Mouse (Mus musculus): ENCODE measurements around the gene Ifna11. TPM values are rescaled to one million over a fixed set of nuclear protein-coding genes. Genes with fewer than 3 reads are reported as not detected.

The Ifna11 gene
- polyA plus RNA-seq, 1 experiment = not detected

GRCm38 (mm10) chr4:88865011-88865569 lies 45.3 kb downstream of the Ifna11 start:
- H3K27ac ChIP-seq (ENCODE audit: insufficient read depth, low read length) = peak overlapping the region; percentile 79
- no peaks in the 10 kb centered on the region for H3K27me3 ChIP-seq (ENCODE audit: control insufficient read depth, insufficient read depth, low read length)
- no peak for DNase-seq (ENCODE audit: low read depth in 1 of 2, low spot score in 2 of 2)
- H3K36me3 ChIP-seq (ENCODE audit: control insufficient read depth, insufficient read depth, low read length) = no peaks in the 10 kb centered on the region
- WGBS = 11% methylated on average over 6 of the region's 6 CpGs
- TF ChIP-seq POLR2A (IDR thresholded peaks at IDR 0.05; ENCODE audit: low read depth, low read length) = no peak
- TF ChIP-seq CTCF (IDR thresholded peaks at IDR 0.05; ENCODE audit: extremely low read depth, insufficient read depth, insufficient read length, insufficient replicate concordance) = no peak
- H3K4me3 ChIP-seq (ENCODE audit: extremely low read depth, insufficient read depth, insufficient read length) = no peak overlapping the region
- peaks cover 9% of the 10 kb centered on the region; the same call in 1 of the 2 replicates for H3K4me1 ChIP-seq (ENCODE audit: control insufficient read depth, insufficient read depth, insufficient read length)

GRCm38 (mm10) chr4:88867366-88867925 lies 47.7 kb downstream of the Ifna11 start:
- Histone ChIP-seq H3K4me3 (ENCODE audit: extremely low read depth, insufficient read depth, insufficient read length) (0 out of 2 replicates have a peak overlapping the region, but pooled peaks have one; percentile 62), H3K4me1 (ENCODE audit: control insufficient read depth, insufficient read depth, insufficient read length) (peaks cover 9% of the 10 kb centered on the region; the same call in 1 of the 2 replicates), H3K27me3 (ENCODE audit: control insufficient read depth, insufficient read depth, low read length) (no peaks in the 10 kb centered on the region), H3K36me3 (ENCODE audit: control insufficient read depth, insufficient read depth, low read length) (no peaks in the 10 kb centered on the region), H3K27ac (ENCODE audit: insufficient read depth, low read length) (no peak overlapping the region)
- DNase-seq (ENCODE audit: low read depth in 1 of 2, low spot score in 2 of 2) = peak; percentile 64 to 78
- under 1% methylated on average over 8 of the region's 8 CpGs for WGBS
- TF ChIP-seq CTCF (IDR thresholded peaks at IDR 0.05; ENCODE audit: extremely low read depth, insufficient read depth, insufficient read length, insufficient replicate concordance) = peak; percentile 99
- TF ChIP-seq POLR2A (IDR thresholded peaks at IDR 0.05; ENCODE audit: low read depth, low read length) = no peak

- H3K27ac ChIP-seq (ENCODE audit: insufficient read depth, low read length) = peak overlapping the region; percentile 42
Observed at GRCm38 (mm10) chr4:88867926-88868911, 48.5 kb downstream of the Ifna11 start.

More at GRCm38 (mm10) chr4:88867926-88868911, 48.5 kb downstream of the Ifna11 start:
- 7% methylated on average over 31 of the region's 31 CpGs for WGBS
- Histone ChIP-seq H3K36me3 (ENCODE audit: control insufficient read depth, insufficient read depth, low read length) (no peaks in the 10 kb centered on the region), H3K4me3 (ENCODE audit: extremely low read depth, insufficient read depth, insufficient read length) (peak overlapping the region; percentile 62), H3K27me3 (ENCODE audit: control insufficient read depth, insufficient read depth, low read length) (no peaks in the 10 kb centered on the region), H3K4me1 (ENCODE audit: control insufficient read depth, insufficient read depth, insufficient read length) (peaks cover 9% of the 10 kb centered on the region; the same call in 1 of the 2 replicates)
- peak; percentile 31 to 58 for DNase-seq (ENCODE audit: low read depth in 1 of 2, low spot score in 2 of 2)
- TF ChIP-seq POLR2A (IDR thresholded peaks at IDR 0.05; ENCODE audit: low read depth, low read length) (no peak), CTCF (IDR thresholded peaks at IDR 0.05; ENCODE audit: extremely low read depth, insufficient read depth, insufficient read length, insufficient replicate concordance) (no peak)

Other genes with a start within 250 kb of the Ifna11 start
- gene Ifna14, start 248.2 kb upstream of the Ifna11 start, polyA plus RNA-seq (2012; rRNA removed) = not detected in 2 replicates
- gene Ifna9, start 227.6 kb upstream of the Ifna11 start, polyA plus RNA-seq (2012; rRNA removed) = not detected in 2 replicates
- not detected in 2 replicates for gene Ifna12, start 216.6 kb upstream of the Ifna11 start, polyA plus RNA-seq (2012; rRNA removed)
- gene C87499, start 185.5 kb upstream of the Ifna11 start, polyA plus RNA-seq (2012; rRNA removed) = not detected in 2 replicates
- not detected in 2 replicates for gene Ifna13, start 175.5 kb upstream of the Ifna11 start, polyA plus RNA-seq (2012; rRNA removed)
- gene Ifna16, start 143.0 kb upstream of the Ifna11 start, polyA plus RNA-seq (2012; rRNA removed) = not detected in 2 replicates
- gene Ifna2, start 136.0 kb upstream of the Ifna11 start, polyA plus RNA-seq (2012; rRNA removed) = not detected in 2 replicates
- not detected in 2 replicates for gene Ifnab, start 128.6 kb upstream of the Ifna11 start, polyA plus RNA-seq (2012; rRNA removed)
- 0.18 and 0.45 TPM in 2 replicates for gene Gm26566, start 98.2 kb upstream of the Ifna11 start, polyA plus RNA-seq (2012; rRNA removed)
- 8.4 and 11.4 TPM in 2 replicates for gene Klhl9, start 97.5 kb upstream of the Ifna11 start, polyA plus RNA-seq (2012; rRNA removed)
- not detected in 2 replicates for gene Gm13271, start 65.1 kb upstream of the Ifna11 start, polyA plus RNA-seq (2012; rRNA removed)
- 0.07 TPM in 1 of 2 replicates, not detected in the other for gene Gm13283, start 59.8 kb upstream of the Ifna11 start, polyA plus RNA-seq (2012; rRNA removed)
- gene Gm13290, start 46.1 kb upstream of the Ifna11 start, polyA plus RNA-seq (2012; rRNA removed) = not detected in 2 replicates
- gene Gm13289, start 43.0 kb upstream of the Ifna11 start, polyA plus RNA-seq (2012; rRNA removed) = not detected in 2 replicates
- gene Gm13272, start 40.1 kb upstream of the Ifna11 start, polyA plus RNA-seq (2012; rRNA removed) = not detected in 2 replicates
- gene Ifnz, start 37.8 kb upstream of the Ifna11 start, polyA plus RNA-seq (2012; rRNA removed) = not detected in 2 replicates
- not detected in 2 replicates for gene Gm13276, start 34.2 kb upstream of the Ifna11 start, polyA plus RNA-seq (2012; rRNA removed)
- gene Gm13277, start 31.3 kb upstream of the Ifna11 start, polyA plus RNA-seq (2012; rRNA removed) = not detected in 2 replicates
- not detected in 2 replicates for gene Gm13278, start 28.4 kb upstream of the Ifna11 start, polyA plus RNA-seq (2012; rRNA removed)
- gene Gm13275, start 25.5 kb upstream of the Ifna11 start, polyA plus RNA-seq (2012; rRNA removed) = not detected in 2 replicates
- gene Gm13279, start 22.6 kb upstream of the Ifna11 start, polyA plus RNA-seq (2012; rRNA removed) = not detected in 2 replicates
- gene Gm13285, start 20.3 kb upstream of the Ifna11 start, polyA plus RNA-seq (2012; rRNA removed) = not detected in 2 replicates
- gene Gm13287, start 16.7 kb upstream of the Ifna11 start, polyA plus RNA-seq (2012; rRNA removed) = not detected in 2 replicates
- not detected in 2 replicates for gene Gm13288, start 14.4 kb upstream of the Ifna11 start, polyA plus RNA-seq (2012; rRNA removed)
- not detected in 2 replicates for gene Ifna7, start 3.7 kb upstream of the Ifna11 start, polyA plus RNA-seq (2012; rRNA removed)
- not detected in 2 replicates for gene Ifna6, start 7.5 kb downstream of the Ifna11 start, polyA plus RNA-seq (2012; rRNA removed)
- not detected in 2 replicates for gene Ifna5, start 15.6 kb downstream of the Ifna11 start, polyA plus RNA-seq (2012; rRNA removed)
- gene Ifna4, start 21.9 kb downstream of the Ifna11 start, polyA plus RNA-seq (2012; rRNA removed) = not detected in 2 replicates
- not detected in 2 replicates for gene Ifna1, start 30.1 kb downstream of the Ifna11 start, polyA plus RNA-seq (2012; rRNA removed)
- gene Ifne, start 60.2 kb downstream of the Ifna11 start, polyA plus RNA-seq (2012; rRNA removed) = not detected in 2 replicates